Mouse (Mus musculus): Measurements from ENCODE around the gene Prom1. TPM values are rescaled to one million over a fixed set of nuclear protein-coding genes. Genes with fewer than 3 reads are reported as not detected.

Gene Prom1
- polyA plus RNA-seq, 1 experiment from 2014 or later: 20.5 TPM

DNA sequence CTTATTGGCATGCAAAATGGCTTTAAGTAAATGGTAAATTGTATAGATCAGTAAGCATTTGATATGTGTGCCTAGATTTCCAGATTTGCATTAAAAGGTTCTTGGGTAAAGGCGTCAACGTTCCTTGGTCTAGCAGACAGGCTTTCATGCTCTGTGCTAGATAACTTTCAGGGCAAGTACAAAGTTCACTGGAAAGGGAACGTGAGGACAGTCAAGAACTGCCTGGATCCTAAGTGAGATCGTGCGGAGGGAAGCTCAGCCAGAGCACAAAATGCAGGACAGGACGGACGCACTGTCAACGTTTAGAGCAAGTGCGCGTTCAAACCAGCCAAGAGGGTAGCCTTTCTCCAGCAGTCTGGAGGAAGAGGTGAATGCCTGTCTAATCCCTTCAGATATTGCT, 5.7 kb downstream of the Prom1 start:
- Histone ChIP-seq H3K36me3 (ENCODE audit: control insufficient read depth, insufficient read depth, low read length) (no peaks in the 10 kb centered on the region), H3K9me3 (replicated peaks; ENCODE audit: control insufficient read depth, low read length) (no peaks in the 10 kb centered on the region), H3K27me3 (ENCODE audit: control insufficient read depth, insufficient read depth, low read length) (0 out of 2 replicates have a peak, but pooled peaks cover 5% of the 10 kb centered on the region), H3K9ac (ENCODE audit: low read depth, low read length) (no peak overlapping the region), H3K4me3 (ENCODE audit: low read depth, low read length) (no peak overlapping the region), H3K4me1 (ENCODE audit: control insufficient read depth, insufficient read depth, low read length) (no peaks in the 10 kb centered on the region; the same call in 1 of the 2 replicates), H3K4me2 (no peak overlapping the region), H3K27ac (ENCODE audit: low read depth, low read length) (no peak overlapping the region)
- no peak for ATAC-seq (replicated peaks; ENCODE audit: insufficient number of reproducible peaks, low FRiP score, low TSS enrichment)
- WGBS (ENCODE audit: insufficient replicate concordance): 85% methylated on average over 10 of the region's 10 CpGs

GRCm38 (mm10) chr5:44095697-44096096, 6.1 kb downstream of the Prom1 start:
- Histone ChIP-seq H3K9me3 (replicated peaks; ENCODE audit: control insufficient read depth, low read length) (no peaks in the 10 kb centered on the region), H3K27me3 (ENCODE audit: control insufficient read depth, insufficient read depth, low read length) (0 out of 2 replicates have a peak, but pooled peaks cover 5% of the 10 kb centered on the region), H3K36me3 (ENCODE audit: control insufficient read depth, insufficient read depth, low read length) (no peaks in the 10 kb centered on the region), H3K4me3 (ENCODE audit: low read depth, low read length) (no peak overlapping the region), H3K27ac (ENCODE audit: low read depth, low read length) (no peak overlapping the region), H3K9ac (ENCODE audit: low read depth, low read length) (no peak overlapping the region), H3K4me1 (ENCODE audit: control insufficient read depth, insufficient read depth, low read length) (no peaks in the 10 kb centered on the region; the same call in 1 of the 2 replicates), H3K4me2 (no peak overlapping the region)
- ATAC-seq (replicated peaks; ENCODE audit: insufficient number of reproducible peaks, low FRiP score, low TSS enrichment): no peak
- WGBS (ENCODE audit: insufficient replicate concordance): 79% methylated on average over 7 of the region's 7 CpGs

DNA sequence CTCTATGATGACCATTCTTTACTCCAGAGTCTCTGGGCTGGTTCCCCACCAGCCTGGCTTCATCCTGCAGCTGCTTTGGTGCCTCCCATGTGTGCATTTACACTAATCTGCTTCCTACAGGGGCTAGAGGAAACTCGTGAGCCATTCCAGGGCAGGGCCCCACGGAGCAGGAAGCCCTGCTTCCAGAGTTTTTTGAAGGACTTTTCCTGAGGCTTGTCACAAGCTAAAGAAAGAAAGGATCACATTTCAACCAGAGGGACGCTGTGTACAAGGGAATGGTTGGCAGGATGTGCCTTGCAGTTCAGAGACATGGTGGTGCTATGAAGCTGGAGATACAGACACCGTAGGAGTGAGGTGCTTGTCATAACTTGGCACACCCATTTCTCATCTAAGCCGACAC, 14.8 kb downstream of the Prom1 start:
- ATAC-seq (replicated peaks; ENCODE audit: insufficient number of reproducible peaks, low FRiP score, low TSS enrichment): peak; percentile 83
- WGBS (ENCODE audit: insufficient replicate concordance): 30% methylated on average over 5 of the region's 5 CpGs
- H3K27ac ChIP-seq (ENCODE audit: low read depth, low read length): peak overlapping the region; percentile 81
- peaks cover 12% of the 10 kb centered on the region; the same call in 1 of the 2 replicates for H3K4me1 ChIP-seq (ENCODE audit: control insufficient read depth, insufficient read depth, low read length)
- H3K4me2 ChIP-seq: no peak overlapping the region
- H3K9me3 ChIP-seq (replicated peaks; ENCODE audit: control insufficient read depth, low read length): no peaks in the 10 kb centered on the region
- no peak overlapping the region for H3K9ac ChIP-seq (ENCODE audit: low read depth, low read length)
- H3K4me3 ChIP-seq (ENCODE audit: low read depth, low read length): no peak overlapping the region
- no peaks in the 10 kb centered on the region for H3K27me3 ChIP-seq (ENCODE audit: control insufficient read depth, insufficient read depth, low read length)
- no peaks in the 10 kb centered on the region for H3K36me3 ChIP-seq (ENCODE audit: control insufficient read depth, insufficient read depth, low read length)

GRCm38 (mm10) chr5:44085871-44086270, 16.0 kb downstream of the Prom1 start:
- 71% methylated on average over 7 of the region's 7 CpGs for WGBS (ENCODE audit: insufficient replicate concordance)
- H3K27me3 ChIP-seq (ENCODE audit: control insufficient read depth, insufficient read depth, low read length): no peaks in the 10 kb centered on the region
- no peak for ATAC-seq (replicated peaks; ENCODE audit: insufficient number of reproducible peaks, low FRiP score, low TSS enrichment)
- no peaks in the 10 kb centered on the region for H3K36me3 ChIP-seq (ENCODE audit: control insufficient read depth, insufficient read depth, low read length)
- no peak overlapping the region for H3K4me2 ChIP-seq
- no peak overlapping the region for H3K9ac ChIP-seq (ENCODE audit: low read depth, low read length)
- no peaks in the 10 kb centered on the region for H3K9me3 ChIP-seq (replicated peaks; ENCODE audit: control insufficient read depth, low read length)
- no peak overlapping the region for H3K4me3 ChIP-seq (ENCODE audit: low read depth, low read length)
- H3K4me1 ChIP-seq (ENCODE audit: control insufficient read depth, insufficient read depth, low read length): peaks cover 12% of the 10 kb centered on the region; the same call in 1 of the 2 replicates
- H3K27ac ChIP-seq (ENCODE audit: low read depth, low read length): no peak overlapping the region

DNA sequence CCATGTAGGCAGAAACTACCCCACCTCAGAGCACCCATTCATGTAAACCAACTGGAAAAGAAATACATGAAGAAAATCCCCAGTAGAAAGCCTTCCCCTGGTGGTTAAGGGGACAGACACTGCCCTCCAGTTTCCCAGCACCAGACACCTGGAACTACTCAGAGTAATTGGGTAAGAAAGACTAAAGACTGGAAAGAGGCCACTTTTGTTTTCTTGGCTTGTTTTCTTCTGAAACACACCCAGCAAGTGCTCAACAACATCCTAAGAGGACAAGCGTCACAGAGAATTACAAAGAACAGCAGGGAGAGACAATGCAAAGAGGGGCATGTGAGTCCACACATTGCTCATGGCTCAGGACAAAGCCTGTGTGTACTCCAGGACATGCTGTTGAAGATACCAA, 20.7 kb downstream of the Prom1 start:
- Histone ChIP-seq H3K27ac (ENCODE audit: low read depth, low read length) (no peak overlapping the region), H3K4me2 (no peak overlapping the region), H3K27me3 (ENCODE audit: control insufficient read depth, insufficient read depth, low read length) (no peaks in the 10 kb centered on the region), H3K4me3 (ENCODE audit: low read depth, low read length) (no peak overlapping the region), H3K9me3 (replicated peaks; ENCODE audit: control insufficient read depth, low read length) (no peaks in the 10 kb centered on the region), H3K9ac (ENCODE audit: low read depth, low read length) (no peak overlapping the region), H3K36me3 (ENCODE audit: control insufficient read depth, insufficient read depth, low read length) (no peaks in the 10 kb centered on the region), H3K4me1 (ENCODE audit: control insufficient read depth, insufficient read depth, low read length) (peaks cover 2% of the 10 kb centered on the region; the same call in 1 of the 2 replicates)
- WGBS (ENCODE audit: insufficient replicate concordance): 71% methylated on average over 1 of the region's 1 CpGs
- no peak for ATAC-seq (replicated peaks; ENCODE audit: insufficient number of reproducible peaks, low FRiP score, low TSS enrichment)

GRCm38 (mm10) chr5:44080276-44081054, 21.4 kb downstream of the Prom1 start:
- no peak for ATAC-seq (replicated peaks; ENCODE audit: insufficient number of reproducible peaks, low FRiP score, low TSS enrichment)
- WGBS (ENCODE audit: insufficient replicate concordance): 77% methylated on average over 8 of the region's 8 CpGs

DNA sequence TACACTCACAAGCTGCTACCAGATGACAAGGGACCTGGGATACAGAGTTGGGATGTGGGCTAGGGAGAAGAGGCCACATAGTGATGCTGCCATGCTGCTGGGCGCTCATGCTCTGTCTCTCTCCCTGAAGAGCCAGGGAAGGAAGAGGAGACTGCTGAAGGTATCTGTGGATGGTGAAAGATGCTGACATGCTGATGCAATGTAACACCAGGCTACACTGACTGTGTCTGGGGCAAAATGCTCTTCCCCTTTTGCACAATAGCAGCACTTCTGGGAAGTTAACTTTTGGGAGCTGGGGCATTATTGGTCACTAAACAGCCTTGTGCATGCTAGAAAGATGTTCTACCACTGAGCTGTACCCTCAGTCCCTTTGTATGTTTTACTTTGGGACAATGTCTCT, 26.4 kb downstream of the Prom1 start:
- Histone ChIP-seq H3K36me3 (ENCODE audit: control insufficient read depth, insufficient read depth, low read length) (no peaks in the 10 kb centered on the region), H3K27ac (ENCODE audit: low read depth, low read length) (no peak overlapping the region), H3K9me3 (replicated peaks; ENCODE audit: control insufficient read depth, low read length) (no peaks in the 10 kb centered on the region), H3K4me3 (ENCODE audit: low read depth, low read length) (no peak overlapping the region), H3K4me1 (ENCODE audit: control insufficient read depth, insufficient read depth, low read length) (peaks cover 4% of the 10 kb centered on the region; the same call in 1 of the 2 replicates), H3K9ac (ENCODE audit: low read depth, low read length) (no peak overlapping the region), H3K27me3 (ENCODE audit: control insufficient read depth, insufficient read depth, low read length) (no peaks in the 10 kb centered on the region), H3K4me2 (no peak overlapping the region)
- ATAC-seq (replicated peaks; ENCODE audit: insufficient number of reproducible peaks, low FRiP score, low TSS enrichment): no peak
- 95% methylated on average over 1 of the region's 1 CpGs for WGBS (ENCODE audit: insufficient replicate concordance)

More at GRCm38 (mm10) chr5:44080276-44081054, 21.4 kb downstream of the Prom1 start:
- H3K36me3 ChIP-seq (ENCODE audit: control insufficient read depth, insufficient read depth, low read length): no peaks in the 10 kb centered on the region
- no peaks in the 10 kb centered on the region for H3K9me3 ChIP-seq (replicated peaks; ENCODE audit: control insufficient read depth, low read length)
- H3K4me1 ChIP-seq (ENCODE audit: control insufficient read depth, insufficient read depth, low read length): no peaks in the 10 kb centered on the region
- H3K9ac ChIP-seq (ENCODE audit: low read depth, low read length): no peak overlapping the region
- no peaks in the 10 kb centered on the region for H3K27me3 ChIP-seq (ENCODE audit: control insufficient read depth, insufficient read depth, low read length)
- H3K4me2 ChIP-seq: no peak overlapping the region
- H3K27ac ChIP-seq (ENCODE audit: low read depth, low read length): no peak overlapping the region
- no peak overlapping the region for H3K4me3 ChIP-seq (ENCODE audit: low read depth, low read length)

DNA sequence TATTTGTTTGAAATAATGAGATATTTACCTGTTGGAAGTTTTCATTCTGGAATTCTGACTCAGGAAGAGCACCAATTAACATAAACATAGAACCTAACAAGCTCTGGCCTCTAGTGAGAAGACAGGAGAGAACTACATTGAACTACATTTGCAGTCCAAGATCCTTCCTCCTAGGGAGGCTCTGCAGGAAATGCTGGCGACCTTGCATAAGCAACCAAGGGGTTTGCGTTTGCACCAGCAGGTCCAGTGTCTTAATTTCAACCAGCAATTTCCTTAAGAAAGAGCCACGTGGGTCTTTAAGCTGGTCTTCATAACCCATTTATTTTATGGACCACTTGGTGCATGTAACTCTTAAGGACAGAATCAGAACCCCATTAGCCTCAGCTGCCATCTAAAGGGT, 28.2 kb downstream of the Prom1 start:
- H3K36me3 ChIP-seq (ENCODE audit: control insufficient read depth, insufficient read depth, low read length): no peaks in the 10 kb centered on the region
- H3K4me3 ChIP-seq (ENCODE audit: low read depth, low read length): no peak overlapping the region
- no peak overlapping the region for H3K4me2 ChIP-seq
- no peak for ATAC-seq (replicated peaks; ENCODE audit: insufficient number of reproducible peaks, low FRiP score, low TSS enrichment)
- no peak overlapping the region for H3K27ac ChIP-seq (ENCODE audit: low read depth, low read length)
- no peaks in the 10 kb centered on the region for H3K27me3 ChIP-seq (ENCODE audit: control insufficient read depth, insufficient read depth, low read length)
- no peaks in the 10 kb centered on the region for H3K9me3 ChIP-seq (replicated peaks; ENCODE audit: control insufficient read depth, low read length)
- H3K9ac ChIP-seq (ENCODE audit: low read depth, low read length): no peak overlapping the region
- 76% methylated on average over 3 of the region's 3 CpGs for WGBS (ENCODE audit: insufficient replicate concordance)
- H3K4me1 ChIP-seq (ENCODE audit: control insufficient read depth, insufficient read depth, low read length): peaks cover 4% of the 10 kb centered on the region; the same call in 1 of the 2 replicates
